Mouse (Mus musculus) retina, embryonic 14.5 days (tissue): ENCODE data around the gene Aspg.

ENCODE experiments used
- DNase-seq: peaks from one replicate; pipeline ENCODE4 v3.0.0-alpha.2; 2015; ENCODE audit warnings: low spot score

Gene Aspg

DNA sequence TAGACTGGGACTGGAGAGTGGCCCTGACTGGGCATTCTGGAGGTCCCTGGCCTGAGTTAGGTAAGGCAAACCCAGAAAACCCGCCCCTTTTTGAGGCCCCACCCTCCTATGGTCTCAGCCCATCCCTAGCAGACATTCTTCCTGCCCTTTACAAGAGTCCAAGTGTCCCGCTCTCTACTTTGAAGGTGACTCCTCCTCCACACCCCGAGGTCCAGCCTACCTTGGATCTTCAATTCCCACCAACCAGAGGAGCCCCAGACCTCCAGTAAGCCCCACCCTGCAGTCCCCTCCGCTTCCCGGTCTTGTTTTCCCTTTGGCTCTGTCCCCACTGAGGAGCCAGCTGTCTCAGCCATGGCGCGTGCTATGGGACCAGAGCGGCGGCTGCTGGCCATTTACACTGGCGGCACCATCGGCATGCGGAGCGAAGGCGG lies at the start of gene Aspg:
TSS of gene Aspg (plus strand) at position 139 of the 431 bp plus-strand sequence.
- DNase-seq, result peak; percentile 49

GRCm38 (mm10) chr12:112077651-112078050 lies 28.8 kb upstream of the Aspg start:
- peak; percentile 88 for DNase-seq

- no peak for DNase-seq
Observed at GRCm38 (mm10) chr12:112079911-112080310, 26.6 kb upstream of the Aspg start.

DNA sequence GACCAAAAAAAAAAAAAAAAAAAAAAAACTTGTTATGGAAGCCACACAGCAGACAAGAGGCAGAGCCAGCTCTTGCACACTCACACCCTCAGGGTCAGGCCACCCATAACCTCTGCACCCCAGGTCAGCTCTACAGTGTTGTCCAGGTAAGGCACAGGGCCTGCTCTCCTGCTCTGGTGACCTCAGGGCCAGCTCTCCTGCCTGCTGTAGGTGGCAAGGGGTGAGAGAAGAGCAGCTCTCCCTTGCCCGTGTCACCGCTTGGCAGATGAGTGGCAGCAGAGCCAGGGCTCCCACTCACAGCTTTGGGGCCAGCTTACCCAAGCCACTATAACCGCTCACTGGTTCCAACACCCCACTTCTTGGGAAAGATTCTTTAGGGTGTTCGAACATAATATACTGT lies 25.6 kb upstream of the Aspg start:
- DNase-seq, result no peak

- DNase-seq, result no peak
Observed at GRCm38 (mm10) chr12:112082241-112082640, 24.2 kb upstream of the Aspg start.

- DNase-seq, result no peak
Observed at GRCm38 (mm10) chr12:112086250-112086649, 20.2 kb upstream of the Aspg start.

GRCm38 (mm10) chr12:112086726-112087125 lies 19.8 kb upstream of the Aspg start:
- DNase-seq, result no peak

GRCm38 (mm10) chr12:112088609-112089324 lies 17.7 kb upstream of the Aspg start:
- no peak for DNase-seq

GRCm38 (mm10) chr12:112091054-112091453 lies 15.4 kb upstream of the Aspg start:
- peak; percentile 87 for DNase-seq

DNA sequence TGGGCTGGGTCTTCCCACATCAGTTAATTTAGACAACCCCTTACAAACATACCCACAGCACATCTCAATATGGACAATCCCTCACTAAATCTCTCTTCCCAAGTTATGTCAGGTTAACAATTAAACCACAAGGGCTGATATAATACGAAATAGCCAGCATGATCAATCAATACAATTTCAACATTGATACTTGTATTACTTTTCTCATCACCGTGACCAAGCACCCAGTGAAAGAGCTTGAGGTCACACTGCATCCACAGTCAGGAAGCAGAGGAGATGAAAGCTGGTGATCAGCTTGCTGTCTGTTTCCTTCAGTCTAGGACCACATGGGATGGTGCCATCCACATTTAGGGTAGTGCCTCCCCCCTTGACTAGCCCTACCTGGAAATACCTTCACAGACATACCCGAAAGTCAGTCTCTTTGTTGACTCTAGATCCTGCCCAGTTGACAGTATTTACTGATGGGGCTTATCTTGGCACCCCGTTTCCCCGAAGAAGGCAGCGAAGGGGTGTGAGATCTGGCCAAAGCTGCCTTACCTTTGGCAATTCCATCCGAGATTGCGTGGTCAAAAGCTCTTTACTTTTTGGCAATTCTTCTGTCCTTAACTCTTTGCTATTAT lies 12.1 kb upstream of the Aspg start:
- no peak for DNase-seq

GRCm38 (mm10) chr12:112096051-112096732 lies 10.3 kb upstream of the Aspg start:
- DNase-seq, result no peak

GRCm38 (mm10) chr12:112096733-112097117 lies 9.8 kb upstream of the Aspg start:
- DNase-seq, result no peak

DNA sequence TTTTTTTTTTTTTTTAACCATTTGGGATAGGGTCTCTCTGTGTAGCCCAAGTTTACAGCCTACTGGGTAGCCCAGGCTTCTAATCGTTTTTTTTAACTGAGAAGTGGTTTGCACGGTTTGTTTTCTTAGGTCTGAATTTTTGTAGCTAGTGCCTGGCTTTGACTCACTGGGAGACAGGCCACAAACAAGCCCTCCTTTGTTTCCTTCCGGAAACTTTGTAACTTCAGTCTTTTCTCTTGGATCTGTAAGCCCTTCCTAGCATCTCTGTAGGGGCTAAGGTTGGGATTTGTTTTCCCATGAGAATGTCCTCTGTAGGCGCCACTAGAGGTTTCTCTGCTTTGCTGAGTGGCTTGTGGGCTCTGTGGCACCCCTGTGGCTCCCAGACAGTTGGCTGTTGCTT lies 6.4 kb upstream of the Aspg start:
- no peak for DNase-seq

GRCm38 (mm10) chr12:112101045-112101444 lies 5.4 kb upstream of the Aspg start:
- peak; percentile 61 for DNase-seq

DNA sequence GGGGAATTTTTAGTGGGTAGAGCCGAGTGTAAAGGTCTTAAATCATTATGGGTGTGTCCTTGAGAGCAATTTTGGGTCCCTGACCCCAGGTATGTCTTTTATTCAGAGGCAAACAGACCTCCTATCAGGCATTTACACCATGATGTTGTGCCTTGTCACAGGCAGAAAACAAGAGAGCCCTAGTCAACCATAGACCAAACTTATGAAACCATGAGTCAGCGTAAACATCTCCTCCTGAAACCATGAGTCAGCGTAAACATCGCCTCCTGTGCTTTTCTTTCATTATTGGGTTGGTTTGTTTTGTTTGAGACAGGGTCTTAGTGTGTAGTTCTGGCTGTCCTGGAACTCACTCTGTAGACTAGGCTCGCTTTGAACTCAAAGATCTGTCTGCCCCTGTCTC lies 3.3 kb upstream of the Aspg start:
- DNase-seq, result no peak

DNA sequence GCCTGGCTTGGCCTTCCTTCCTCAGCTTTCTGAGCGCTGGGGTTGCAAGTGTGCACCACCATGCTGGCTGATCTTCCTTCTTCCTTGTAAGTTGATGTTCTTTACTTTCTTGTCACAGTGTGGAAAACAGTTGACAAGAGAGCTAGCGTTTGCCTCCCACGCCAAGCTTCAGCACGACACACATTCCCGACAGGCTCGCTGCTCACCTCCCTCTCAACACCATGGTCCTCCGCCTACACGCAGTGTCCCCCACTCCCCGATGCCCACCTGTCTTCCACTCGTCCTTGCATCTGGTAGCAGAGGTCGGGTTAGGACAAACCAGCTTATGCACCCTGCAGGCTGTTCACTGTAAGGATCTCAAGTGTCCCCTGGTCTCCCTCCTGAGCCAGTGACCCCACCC lies 1.6 kb upstream of the Aspg start:
- DNase-seq, result no peak

DNA sequence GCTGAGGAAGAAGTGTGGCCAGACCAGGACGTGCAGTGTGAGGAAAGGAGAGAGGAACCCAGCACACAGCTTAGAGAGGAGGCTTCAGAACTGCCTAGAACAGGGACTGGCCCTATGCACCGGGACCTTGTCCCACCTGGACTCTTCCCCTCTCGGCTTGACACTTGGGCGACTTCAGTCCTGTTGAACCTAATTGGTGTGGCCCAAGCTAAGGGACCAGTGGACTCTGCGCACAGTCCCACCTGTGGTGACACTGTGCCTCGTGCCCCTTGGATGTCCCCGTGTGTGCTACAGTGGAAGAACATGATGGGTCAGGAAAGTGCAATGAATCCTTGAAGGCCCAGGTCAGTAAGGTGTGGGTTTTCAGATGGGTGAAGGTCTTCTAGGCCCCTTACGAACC lies 1.2 kb downstream of the Aspg start:
- DNase-seq, result no peak

GRCm38 (mm10) chr12:112108696-112109445 lies 2.4 kb downstream of the Aspg start:
- no peak for DNase-seq

GRCm38 (mm10) chr12:112109701-112110100 lies 3.2 kb downstream of the Aspg start:
- no peak for DNase-seq

DNA sequence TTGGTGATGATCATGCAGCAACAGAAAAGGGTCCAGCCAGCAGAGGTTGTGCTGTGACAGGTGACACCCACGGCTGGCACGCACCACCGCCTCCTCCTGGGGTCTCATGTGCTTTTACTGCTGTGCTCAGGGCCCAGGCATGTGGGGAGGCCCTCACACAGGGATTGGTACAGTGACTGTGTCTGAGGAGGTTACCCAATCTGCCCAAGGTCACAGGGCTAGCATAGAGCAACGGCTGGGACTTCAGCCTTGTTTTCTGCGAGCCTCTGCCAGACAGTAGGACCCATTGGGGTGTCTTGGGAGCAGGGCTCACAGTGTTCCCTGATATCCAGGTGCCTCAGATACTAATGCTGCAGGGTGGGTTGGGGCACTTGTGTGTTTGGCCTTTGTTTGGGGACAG lies 4.8 kb downstream of the Aspg start:
- DNase-seq, result no peak

GRCm38 (mm10) chr12:112112235-112112634 lies 5.8 kb downstream of the Aspg start:
- DNase-seq, result no peak

GRCm38 (mm10) chr12:112112686-112113396 lies 6.4 kb downstream of the Aspg start:
- DNase-seq, result no peak
